Mouse (Mus musculus): ENCODE data around the gene Sp6. TPM values are rescaled to one million over a fixed set of nuclear protein-coding genes. Genes with fewer than 3 reads are reported as not detected.

Sp6 gene
- total RNA-seq, 1 experiment = 5.0 TPM

DNA sequence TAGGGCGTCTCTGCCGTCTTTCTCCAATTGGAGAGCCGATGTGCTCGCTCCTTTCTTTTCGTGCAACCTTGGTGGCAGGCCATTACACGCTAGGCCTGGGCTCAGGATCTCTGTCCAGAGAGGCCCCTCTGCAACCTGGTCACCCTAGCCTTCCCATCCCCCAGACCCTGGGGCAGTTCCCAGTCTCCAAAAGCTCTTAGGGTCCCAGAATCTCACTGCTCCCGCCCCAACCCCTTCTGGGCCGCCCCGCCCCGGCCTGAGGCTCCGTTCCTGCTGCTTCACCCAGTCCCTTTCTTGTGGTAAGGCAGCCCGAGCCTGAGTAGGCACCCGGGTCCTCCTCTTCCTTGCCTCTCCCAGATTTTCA, 6.1 kb downstream of the Sp6 start:
- in situ Hi-C loops (cut with MboI; ENCODE audit: low sequenced_read_pairs in 2 of 2, unreplicated experiment in 2 of 2) = no loop called here
- peak overlapping the region; percentile 57 to 84 for H3K4me3 ChIP-seq (ENCODE audit: insufficient read depth in 1 of 2, low read depth in 1 of 2, low read length in 2 of 2, poor library complexity in 1 of 2, severe bottlenecking in 1 of 2)
- H3K9me3 ChIP-seq (ENCODE audit: control insufficient read depth, insufficient read depth, low read depth, low read length) = no peaks in the 10 kb centered on the region
- H3K9ac ChIP-seq (ENCODE audit: insufficient read depth, low read depth, low read length, poor library complexity, severe bottlenecking) = peak overlapping the region; percentile 73; the same call in 1 of the 2 replicates
- H3K36me3 ChIP-seq (ENCODE audit: control insufficient read depth, insufficient read depth, low read length, poor library complexity, severe bottlenecking) = no peaks in the 10 kb centered on the region; the same call in 1 of the 2 replicates
- no peak for DNase-seq (ENCODE audit: low read depth, low spot score)
- no peak for TF ChIP-seq CHD2 (IDR thresholded peaks at IDR 0.05; ENCODE audit: low read depth, low read length)
- TF ChIP-seq ZC3H11A (IDR thresholded peaks at IDR 0.05; ENCODE audit: borderline replicate concordance, low read depth, low read length) = no peak
- no peak for TF ChIP-seq HCFC1 (IDR thresholded peaks at IDR 0.05; ENCODE audit: borderline replicate concordance, insufficient read depth, low read length)
- TF ChIP-seq MAFK (IDR thresholded peaks at IDR 0.05; ENCODE audit: insufficient read depth, low read depth, low read length) = no peak
- TF ChIP-seq ZNF384 (IDR thresholded peaks at IDR 0.05; ENCODE audit: low read depth, low read length) = no peak
- H3K4me1 ChIP-seq (ENCODE audit: control insufficient read depth in 2 of 2, insufficient read depth in 2 of 2, low read length in 2 of 2, poor library complexity in 1 of 2) = peaks cover 3 to 7% of the 10 kb centered on the region in 2 experiments; a peak in 1 of 4 replicates
- H3K27ac ChIP-seq (ENCODE audit: insufficient read depth, low read depth, low read length, poor library complexity, severe bottlenecking) = no peak overlapping the region

DNA sequence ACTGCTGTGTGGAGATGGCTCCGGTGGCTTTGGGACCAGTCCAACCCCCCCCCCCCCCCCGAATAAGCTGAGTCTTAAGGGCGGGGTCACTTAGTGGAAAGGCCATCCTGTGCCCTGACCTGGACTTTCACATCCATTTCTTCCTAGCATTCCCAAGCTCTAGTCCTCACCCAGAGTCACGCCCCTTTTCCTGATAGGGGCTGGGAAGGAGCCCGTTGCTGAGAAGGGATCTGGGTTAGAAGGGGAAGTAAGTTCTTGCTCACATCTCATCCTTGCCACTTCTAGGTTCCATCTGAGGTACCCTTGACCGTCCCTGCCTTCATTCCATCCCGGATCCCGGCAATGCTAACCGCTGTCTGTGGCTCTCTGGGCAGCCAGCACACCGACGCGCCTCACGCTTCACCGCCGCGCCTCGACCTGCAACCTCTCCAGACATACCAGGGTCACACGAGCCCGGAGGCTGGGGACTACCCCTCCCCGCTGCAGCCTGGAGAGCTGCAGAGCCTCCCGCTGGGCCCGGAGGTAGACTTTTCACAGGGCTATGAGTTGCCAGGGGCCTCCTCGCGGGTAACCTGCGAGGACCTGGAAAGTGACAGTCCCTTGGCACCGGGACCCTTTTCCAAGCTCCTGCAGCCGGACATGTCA, 8.0 kb downstream of the Sp6 start:
- Histone ChIP-seq H3K4me1 (ENCODE audit: control insufficient read depth in 2 of 2, insufficient read depth in 2 of 2, low read length in 2 of 2, poor library complexity in 1 of 2) (peaks cover 5 to 12% of the 10 kb centered on the region in 2 experiments; a peak in 3 of 4 replicates), H3K9ac (ENCODE audit: insufficient read depth, low read depth, low read length, poor library complexity, severe bottlenecking) (peak overlapping the region; percentile 8; the same call in 1 of the 2 replicates), H3K27ac (ENCODE audit: insufficient read depth, low read depth, low read length, poor library complexity, severe bottlenecking) (no peak overlapping the region), H3K36me3 (ENCODE audit: control insufficient read depth, insufficient read depth, low read length, poor library complexity, severe bottlenecking) (peaks cover 3% of the 10 kb centered on the region; the same call in 1 of the 2 replicates), H3K4me3 (ENCODE audit: insufficient read depth in 1 of 2, low read depth in 1 of 2, low read length in 2 of 2, poor library complexity in 1 of 2, severe bottlenecking in 1 of 2) (peak overlapping the region; percentile 75 to 82), H3K9me3 (ENCODE audit: control insufficient read depth, insufficient read depth, low read depth, low read length) (no peaks in the 10 kb centered on the region)
- in situ Hi-C loops (cut with MboI; ENCODE audit: low sequenced_read_pairs in 2 of 2, unreplicated experiment in 2 of 2) = no loop called here
- no peak for DNase-seq (ENCODE audit: low read depth, low spot score)
- TF ChIP-seq ZNF384 (IDR thresholded peaks at IDR 0.05; ENCODE audit: low read depth, low read length) (no peak), ZC3H11A (IDR thresholded peaks at IDR 0.05; ENCODE audit: borderline replicate concordance, low read depth, low read length) (no peak), CHD2 (IDR thresholded peaks at IDR 0.05; ENCODE audit: low read depth, low read length) (no peak), MAFK (IDR thresholded peaks at IDR 0.05; ENCODE audit: insufficient read depth, low read depth, low read length) (no peak), HCFC1 (IDR thresholded peaks at IDR 0.05; ENCODE audit: borderline replicate concordance, insufficient read depth, low read length) (no peak)

DNA sequence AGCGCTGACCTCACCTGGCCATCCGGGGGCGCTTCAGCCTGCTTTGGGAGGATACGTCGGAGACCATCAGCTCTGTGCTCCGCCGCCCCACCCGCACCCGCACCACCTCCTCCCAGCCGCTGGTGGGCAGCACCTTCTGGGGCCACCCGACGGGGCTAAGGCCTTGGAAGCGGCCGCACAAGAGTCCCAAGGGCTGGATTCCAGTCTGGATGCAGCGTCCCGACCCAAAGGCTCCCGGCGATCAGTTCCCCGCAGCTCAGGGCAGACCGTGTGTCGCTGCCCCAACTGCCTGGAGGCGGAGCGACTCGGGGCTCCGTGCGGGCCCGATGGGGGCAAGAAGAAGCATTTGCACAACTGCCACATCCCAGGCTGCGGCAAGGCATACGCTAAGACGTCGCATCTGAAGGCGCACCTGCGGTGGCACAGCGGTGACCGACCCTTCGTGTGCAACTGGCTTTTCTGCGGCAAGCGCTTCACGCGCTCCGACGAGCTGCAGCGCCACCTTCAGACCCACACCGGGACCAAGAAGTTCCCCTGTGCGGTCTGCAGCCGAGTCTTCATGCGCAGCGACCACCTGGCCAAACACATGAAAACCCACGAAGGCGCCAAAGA, 8.8 kb downstream of the Sp6 start:
- TF ChIP-seq ZC3H11A (IDR thresholded peaks at IDR 0.05; ENCODE audit: borderline replicate concordance, low read depth, low read length) (peak; percentile 27; the same call in 1 of the 2 replicates), MAFK (IDR thresholded peaks at IDR 0.05; ENCODE audit: insufficient read depth, low read depth, low read length) (no peak)
- Histone ChIP-seq H3K27ac (ENCODE audit: insufficient read depth, low read depth, low read length, poor library complexity, severe bottlenecking) (no peak overlapping the region), H3K9me3 (ENCODE audit: control insufficient read depth, insufficient read depth, low read depth, low read length) (no peaks in the 10 kb centered on the region), H3K4me1 (ENCODE audit: control insufficient read depth in 2 of 2, insufficient read depth in 2 of 2, low read length in 2 of 2, poor library complexity in 1 of 2) (peaks cover 5 to 12% of the 10 kb centered on the region in 2 experiments; a peak in 3 of 4 replicates), H3K4me3 (ENCODE audit: insufficient read depth in 1 of 2, low read depth in 1 of 2, low read length in 2 of 2, poor library complexity in 1 of 2, severe bottlenecking in 1 of 2) (peak overlapping the region; percentile 75 to 82), H3K9ac (ENCODE audit: insufficient read depth, low read depth, low read length, poor library complexity, severe bottlenecking) (peak overlapping the region; percentile 79), H3K36me3 (ENCODE audit: control insufficient read depth, insufficient read depth, low read length, poor library complexity, severe bottlenecking) (peaks cover 3% of the 10 kb centered on the region; the same call in 1 of the 2 replicates)
- peak; percentile 79 for DNase-seq (ENCODE audit: low read depth, low spot score)
- in situ Hi-C loops (cut with MboI; ENCODE audit: low sequenced_read_pairs in 2 of 2, unreplicated experiment in 2 of 2) = no loop called here

DNA sequence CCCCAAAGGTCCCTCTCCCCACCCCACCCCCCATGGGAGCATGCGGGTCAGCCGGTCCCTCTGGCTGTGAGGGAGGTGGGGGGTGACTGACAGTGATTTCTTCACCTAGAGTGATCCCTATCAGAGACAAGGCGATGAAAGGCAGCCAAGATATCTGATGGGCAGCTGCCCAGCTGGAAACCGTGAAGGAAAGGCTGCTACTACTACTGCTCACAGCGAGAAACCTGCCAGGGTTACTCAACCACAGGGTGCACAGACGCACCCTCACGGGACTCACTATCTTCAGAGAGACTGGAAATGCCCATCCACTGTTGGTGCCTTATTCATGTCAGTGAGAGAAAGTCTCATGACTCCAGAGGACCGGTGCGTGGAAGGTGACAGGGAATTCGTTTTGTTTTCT, 11.8 kb downstream of the Sp6 start:
- peak overlapping the region; percentile 40 for H3K9ac ChIP-seq (ENCODE audit: insufficient read depth, low read depth, low read length, poor library complexity, severe bottlenecking)
- TF ChIP-seq HCFC1 (IDR thresholded peaks at IDR 0.05; ENCODE audit: borderline replicate concordance, insufficient read depth, low read length) = no peak

More for the DNA sequence above, 11.8 kb downstream of the Sp6 start:
- peaks cover 3% of the 10 kb centered on the region; the same call in 1 of the 2 replicates for H3K36me3 ChIP-seq (ENCODE audit: control insufficient read depth, insufficient read depth, low read length, poor library complexity, severe bottlenecking)
- H3K4me3 ChIP-seq (ENCODE audit: insufficient read depth in 1 of 2, low read depth in 1 of 2, low read length in 2 of 2, poor library complexity in 1 of 2, severe bottlenecking in 1 of 2) = peak overlapping the region; percentile 40 to 58; a peak in 3 of 4 replicates
- H3K27ac ChIP-seq (ENCODE audit: insufficient read depth, low read depth, low read length, poor library complexity, severe bottlenecking) = peak overlapping the region; percentile 91
- in situ Hi-C loops (cut with MboI; ENCODE audit: low sequenced_read_pairs in 2 of 2, unreplicated experiment in 2 of 2) = no loop called here
- H3K4me1 ChIP-seq (ENCODE audit: control insufficient read depth in 2 of 2, insufficient read depth in 2 of 2, low read length in 2 of 2, poor library complexity in 1 of 2) = peaks cover 5 to 12% of the 10 kb centered on the region in 2 experiments; a peak in 3 of 4 replicates
- DNase-seq (ENCODE audit: low read depth, low spot score) = no peak
- H3K9me3 ChIP-seq (ENCODE audit: control insufficient read depth, insufficient read depth, low read depth, low read length) = no peaks in the 10 kb centered on the region
